Comparison of ENCODE assay signal across 14 mouse cellular contexts in genomic region chr2:147372947-147373666, GRCm38 (mm10). TPM values are rescaled to one million over a fixed set of nuclear protein-coding genes. Genes with fewer than 3 reads are reported as not detected.
DNase-seq lines count a peak whose midpoint lies in the region; ATAC-seq and TF ChIP-seq lines count a peak whose summit lies in the region.
"Had no signal": no experiment of that assay in that cellular context is flagged by ENCODE, and none has a peak within 500 bp of the region (broad histone marks: within the 10 kb centered on the region; RNA-seq: fewer than 3 reads in every experiment).

No protein-coding gene starts in this region.

- peak overlapping the region; percentile 10; the same call in 1 of the 2 replicates for H3K4me3 ChIP-seq in heart, embryonic 15.5 days
- peak overlapping the region; percentile 64 for H3K4me3 ChIP-seq in E14TG2a.4 (replicated peaks; ENCODE audit: low read length)
- no peak overlapping the region for H3K4me3 ChIP-seq in embryonic facial prominence, embryonic 12.5 days
- H3K4me3 ChIP-seq in limb, embryonic 13.5 days = no peak overlapping the region
- H3K4me3 ChIP-seq: liver, embryonic 15.5 days had no signal

- no peak for TF ChIP-seq CTCF in E14TG2a.4 (conservative IDR thresholded peaks at IDR 0.05; ENCODE audit: low read length)

- H3K27me3 ChIP-seq in heart, embryonic 15.5 days = peaks cover 91% of the 10 kb centered on the region
- H3K27me3 ChIP-seq in E14TG2a.4 (ENCODE audit: insufficient read depth, low read length) = peaks cover 82% of the 10 kb centered on the region
- peaks cover 82% of the 10 kb centered on the region for H3K27me3 ChIP-seq in embryonic facial prominence, embryonic 12.5 days
- peaks cover 92% of the 10 kb centered on the region for H3K27me3 ChIP-seq in limb, embryonic 13.5 days

- 2% methylated on average over 28 of the region's 28 CpGs for WGBS in heart, embryonic 15.5 days
- 3% methylated on average over 28 of the region's 28 CpGs for WGBS in embryonic facial prominence, embryonic 12.5 days
- WGBS in limb, embryonic 13.5 days = 2% methylated on average over 28 of the region's 28 CpGs

- no peak overlapping the region for H3K4me2 ChIP-seq in heart, embryonic 15.5 days
- no peak overlapping the region for H3K4me2 ChIP-seq in embryonic facial prominence, embryonic 12.5 days (replicated peaks)
- H3K4me2 ChIP-seq in limb, embryonic 13.5 days (replicated peaks) = peak overlapping the region; percentile 9
- H3K4me2 ChIP-seq: liver, embryonic 15.5 days had no signal

- ATAC-seq in heart, embryonic 15.5 days (replicated peaks; ENCODE audit: insufficient number of reproducible peaks, insufficient read depth, low FRiP score, low read depth) = 0 out of 2 replicates have a peak, but pooled peaks have one; percentile 39
- ATAC-seq in embryonic facial prominence, embryonic 12.5 days (ENCODE audit: insufficient number of reproducible peaks, insufficient read depth, low FRiP score, low TSS enrichment) = 0 out of 2 replicates have a peak, but pooled peaks have one; percentile 52
- no peak for ATAC-seq in limb, embryonic 13.5 days (ENCODE audit: low FRiP score, low read depth)

- DNase-seq in heart, postnatal 4 days = no peak
- no peak for DNase-seq in layer of hippocampus, postnatal 36 days
- no peak for DNase-seq in yolk sac, embryonic 10.5 days (ENCODE audit: low spot score)
- no peak for DNase-seq in cerebellum, postnatal 36 days
- DNase-seq: kidney, adult 18-20 months; right cerebral cortex, postnatal 14 days; thymus, postnatal 4 days had no signal

- no peak overlapping the region for H3K27ac ChIP-seq in heart, embryonic 15.5 days
- H3K27ac ChIP-seq in embryonic facial prominence, embryonic 12.5 days = no peak overlapping the region
- no peak overlapping the region for H3K27ac ChIP-seq in limb, embryonic 13.5 days
- H3K27ac ChIP-seq: liver, embryonic 15.5 days had no signal

- H3K9me3 ChIP-seq in heart, embryonic 15.5 days (replicated peaks) = no peaks in the 10 kb centered on the region
- H3K9me3 ChIP-seq in E14TG2a.4 (ENCODE audit: low read length) = no peaks in the 10 kb centered on the region
- no peaks in the 10 kb centered on the region for H3K9me3 ChIP-seq in embryonic facial prominence, embryonic 12.5 days
- no peaks in the 10 kb centered on the region for H3K9me3 ChIP-seq in limb, embryonic 13.5 days
- H3K9me3 ChIP-seq: liver, embryonic 15.5 days had no signal

- H3K9ac ChIP-seq in heart, embryonic 15.5 days = no peak overlapping the region
- no peak overlapping the region for H3K9ac ChIP-seq in embryonic facial prominence, embryonic 12.5 days
- no peak overlapping the region for H3K9ac ChIP-seq in limb, embryonic 13.5 days
- H3K9ac ChIP-seq: liver, embryonic 15.5 days had no signal

- no peaks in the 10 kb centered on the region for H3K36me3 ChIP-seq in heart, embryonic 15.5 days
- H3K36me3 ChIP-seq in E14TG2a.4 (ENCODE audit: insufficient read depth, low read length) = no peaks in the 10 kb centered on the region
- H3K36me3 ChIP-seq in embryonic facial prominence, embryonic 12.5 days = no peaks in the 10 kb centered on the region
- no peaks in the 10 kb centered on the region for H3K36me3 ChIP-seq in limb, embryonic 13.5 days
- H3K36me3 ChIP-seq: liver, embryonic 15.5 days had no signal

- H3K4me1 ChIP-seq in heart, embryonic 15.5 days (replicated peaks) = peaks cover 3% of the 10 kb centered on the region
- H3K4me1 ChIP-seq in E14TG2a.4 (replicated peaks; ENCODE audit: low read depth, low read length) = peaks cover 30% of the 10 kb centered on the region
- peaks cover 7% of the 10 kb centered on the region; the same call in 1 of the 2 replicates for H3K4me1 ChIP-seq in embryonic facial prominence, embryonic 12.5 days
- peaks cover 8% of the 10 kb centered on the region for H3K4me1 ChIP-seq in limb, embryonic 13.5 days
- H3K4me1 ChIP-seq: liver, embryonic 15.5 days had no signal

RNA-seq across cellular contexts. Expression of gene Pax1, which starts 11.4 kb away (rescaled TPM):
- polyA plus RNA-seq in heart, embryonic 15.5 days (2015; fragmentation: Nextera tagmentation; extraction: Ambion mirVana) = 1.1 and 18.0 TPM in 2 replicates
- total RNA-seq in heart, postnatal 4 days (2021) = not detected
- 19.3 and 23.8 TPM in 2 replicates for polyA plus RNA-seq in embryonic facial prominence, embryonic 12.5 days (2016; fragmentation: Nextera tagmentation; extraction: Ambion mirVana)
- 1.8 and 2.8 TPM in 2 replicates for polyA plus RNA-seq in limb, embryonic 13.5 days (2015; fragmentation: Nextera tagmentation; extraction: Ambion mirVana)
- not detected for total RNA-seq in layer of hippocampus, postnatal 36 days (2021)
- total RNA-seq: layer of hippocampus, postnatal 25 days had no signal
- polyA plus RNA-seq: liver, embryonic 15.5 days; stomach, embryonic 14.5 days had no signal

Comparison
In these comparisons a context has a peak if more than half of its experiments do, and no peak if none do; other contexts are left out.
1. H3K4me3 ChIP-seq: peak in heart, embryonic 15.5 days (single experiment) and E14TG2a.4 (single experiment); none in embryonic facial prominence, embryonic 12.5 days (single experiment) and limb, embryonic 13.5 days (single experiment).